Mouse (Mus musculus) midbrain, embryonic 16.5 days (tissue): ENCODE results near the gene Mrpl50. TPM values are rescaled to one million over a fixed set of nuclear protein-coding genes. Genes with fewer than 3 reads are reported as not detected.
"Not testable (repeated sequence)": the region's sequence is repeated elsewhere in the genome, so short reads cannot be mapped to it uniquely, and the experiment has no call there.

Experiments used
- ATAC-seq: fragments of 200-750 bp; cut with Nextera tagmentation; 2 replicates; pipeline ENCODE4 v1.8.0; 2017; ENCODE audit warnings: moderate TSS enrichment
- H3K27ac ChIP-seq: fragments of 300-500 bp; sonication (generic); 2 replicates; pipeline ENCODE4 v1.5.1; 2014; ENCODE audit warnings: mild to moderate bottlenecking, low read length, mixed read lengths
- H3K27me3 ChIP-seq: fragments of 300-500 bp; sonication (generic); 2 replicates; pipeline ENCODE4 v1.6.1; 2014; ENCODE audit warnings: low read depth, low read length, mixed read lengths; ENCODE audit not compliant: control insufficient read depth, insufficient read depth
- H3K36me3 ChIP-seq: fragments of 300-500 bp; sonication (generic); 2 replicates; pipeline ENCODE4 v1.6.1; 2014; ENCODE audit warnings: mild to moderate bottlenecking, low read length, moderate library complexity, mixed read lengths; ENCODE audit not compliant: control insufficient read depth, insufficient read depth
- H3K4me1 ChIP-seq: fragments of 300-500 bp; sonication (generic); 2 replicates; pipeline ENCODE4 v1.6.1; 2014; ENCODE audit warnings: mild to moderate bottlenecking, low read length, mixed read lengths; ENCODE audit not compliant: control insufficient read depth, insufficient read depth
- H3K4me2 ChIP-seq: fragments of 300-500 bp; sonication (generic); 2 replicates; pipeline ENCODE4 v1.6.1; 2014; ENCODE audit warnings: mild to moderate bottlenecking, low read length, mixed read lengths
- H3K4me3 ChIP-seq: fragments of 300-500 bp; sonication (generic); 2 replicates; pipeline ENCODE4 v1.5.1; 2014; ENCODE audit warnings: low read depth, mild to moderate bottlenecking, low read length, moderate library complexity, mixed read lengths
- H3K9ac ChIP-seq: fragments of 300-500 bp; sonication (generic); 2 replicates; pipeline ENCODE4 v1.6.1; 2014; ENCODE audit warnings: low read depth, low read length, mixed read lengths
- H3K9me3 ChIP-seq: fragments of 300-500 bp; sonication (generic); replicated peaks from 2 replicates; pipeline ENCODE4 v1.6.1; 2014; ENCODE audit warnings: mild to moderate bottlenecking, low read length, mixed read lengths; ENCODE audit not compliant: control insufficient read depth, poor library complexity, severe bottlenecking
- WGBS: fragments of 180-500 bp; shearing (Covaris S2); extraction: QIAGEN DNeasy Blood & Tissue Kit; methylation state at CpG from one replicate; pipeline ENCODE4 v1.1.7; 2014; 5-methylcytosine and 5-hydroxymethylcytosine counted together
- polyA plus RNA-seq: library from polyadenylated mRNA; unstranded; fragments of >200 nt; fragmentation: Nextera tagmentation; extraction: Ambion mirVana; gene quantifications from 2 replicates; pipeline ENCODE4 v1.2.1, GENCODE M21; 2015

Mrpl50 gene
- polyA plus RNA-seq, 1 experiment from 2014 or later = 80.5 TPM

DNA sequence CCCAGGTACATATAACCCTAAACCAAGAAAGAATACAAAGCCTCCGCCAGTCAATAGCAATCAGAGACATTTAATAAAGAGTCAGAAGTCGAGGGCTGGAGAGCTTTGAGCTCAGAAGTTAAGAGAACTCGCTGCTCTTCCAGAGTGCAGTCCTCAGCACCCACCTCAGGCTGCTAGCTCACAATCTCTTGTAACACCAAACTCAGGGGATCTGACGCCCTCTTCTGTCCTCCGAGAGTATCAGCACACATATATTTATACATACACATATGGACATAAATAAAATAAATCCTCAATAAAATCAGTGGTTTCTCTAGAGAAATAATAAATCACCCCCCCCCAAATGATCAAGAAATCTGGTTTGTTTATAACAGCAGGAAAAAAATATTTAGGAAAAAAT lies 1.4 kb downstream of the Mrpl50 start:
- H3K4me1 ChIP-seq = peaks cover 22% of the 10 kb centered on the region
- no peak for ATAC-seq
- H3K36me3 ChIP-seq = peaks cover 8% of the 10 kb centered on the region
- H3K9ac ChIP-seq = no peak overlapping the region
- no peak overlapping the region for H3K4me3 ChIP-seq
- 77% methylated on average over 5 of the region's 5 CpGs for WGBS
- H3K27ac ChIP-seq = no peak overlapping the region
- no peaks in the 10 kb centered on the region for H3K9me3 ChIP-seq
- no peaks in the 10 kb centered on the region for H3K27me3 ChIP-seq
- peak overlapping the region; percentile 40 for H3K4me2 ChIP-seq

DNA sequence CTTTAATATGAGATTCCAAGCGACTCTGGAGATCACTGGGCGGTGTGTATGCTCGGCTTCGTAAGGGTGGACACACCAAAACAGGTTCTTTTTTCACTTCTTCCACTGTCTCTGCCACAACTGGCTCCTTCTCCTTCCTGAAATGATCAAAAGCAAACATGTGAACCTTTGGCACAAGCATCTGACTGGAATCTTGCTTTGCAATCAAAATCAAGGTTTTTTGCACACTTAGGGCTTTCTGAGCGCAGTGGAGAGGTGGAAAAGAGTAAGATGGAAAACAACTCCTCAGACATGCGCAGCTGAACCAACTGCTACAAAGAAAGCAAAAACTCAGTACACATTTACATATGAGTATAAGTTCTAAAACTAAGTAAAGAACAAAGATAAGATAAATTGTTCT lies 6.5 kb downstream of the Mrpl50 start:
- Histone ChIP-seq H3K27ac (no peak overlapping the region), H3K9me3 (no peaks in the 10 kb centered on the region), H3K36me3 (peaks cover 14% of the 10 kb centered on the region), H3K4me2 (no peak overlapping the region), H3K4me1 (peaks cover 7% of the 10 kb centered on the region), H3K9ac (no peak overlapping the region), H3K27me3 (no peaks in the 10 kb centered on the region), H3K4me3 (no peak overlapping the region)
- ATAC-seq = no peak
- WGBS = 98% methylated on average over 6 of the region's 6 CpGs

GRCm38 (mm10) chr4:49512636-49513035 lies 8.3 kb downstream of the Mrpl50 start:
- Histone ChIP-seq H3K27me3 (no peaks in the 10 kb centered on the region), H3K36me3 (peaks cover 14% of the 10 kb centered on the region), H3K9me3 (no peaks in the 10 kb centered on the region), H3K4me1 (no peaks in the 10 kb centered on the region), H3K9ac (no peak overlapping the region), H3K4me3 (no peak overlapping the region), H3K27ac (no peak overlapping the region), H3K4me2 (no peak overlapping the region)
- no peak for ATAC-seq
- WGBS = 96% methylated on average over 4 of the region's 4 CpGs

GRCm38 (mm10) chr4:49510236-49510835 lies 10.6 kb downstream of the Mrpl50 start:
- not testable (repeated sequence) for H3K4me3 ChIP-seq, ATAC-seq
- 100% methylated on average over 1 of the region's 1 CpGs for WGBS

GRCm38 (mm10) chr4:49509183-49509582 lies 11.7 kb downstream of the Mrpl50 start:
- Histone ChIP-seq H3K4me1 (no peaks in the 10 kb centered on the region), H3K9me3 (no peaks in the 10 kb centered on the region), H3K27ac (no peak overlapping the region), H3K4me2 (no peak overlapping the region), H3K36me3 (peaks cover 14% of the 10 kb centered on the region), H3K27me3 (no peaks in the 10 kb centered on the region), H3K9ac (no peak overlapping the region), H3K4me3 (no peak overlapping the region)
- ATAC-seq = no peak
- WGBS = 95% methylated on average over 2 of the region's 2 CpGs

More at GRCm38 (mm10) chr4:49510236-49510835, 10.6 kb downstream of the Mrpl50 start:
- H3K9ac ChIP-seq, H3K27ac ChIP-seq, H3K27me3 ChIP-seq, H3K9me3 ChIP-seq, H3K4me1 ChIP-seq, H3K4me2 ChIP-seq: not testable (repeated sequence)
- peaks cover 14% of the 10 kb centered on the region for H3K36me3 ChIP-seq

GRCm38 (mm10) chr4:49506386-49506785 lies 14.5 kb downstream of the Mrpl50 start, which contains the start of gene Baat:
TSS of gene Baat (minus strand) at chr4:49506557.
- no peak for ATAC-seq
- Histone ChIP-seq H3K27ac (no peak within 1 kb of the TSS), H3K4me3 (no peak within 1 kb of the TSS), H3K9me3 (no peaks in the 10 kb centered on the region), H3K4me1 (no peaks in the 10 kb centered on the region), H3K4me2 (no peak within 1 kb of the TSS), H3K36me3 (no peaks in the 10 kb centered on the region), H3K27me3 (no peaks in the 10 kb centered on the region), H3K9ac (no peak within 1 kb of the TSS)
- WGBS = 88% methylated on average over 3 of the region's 3 CpGs

GRCm38 (mm10) chr4:49503563-49503962 lies 17.3 kb downstream of the Mrpl50 start:
- WGBS = 96% methylated on average over 1 of the region's 1 CpGs
- Histone ChIP-seq H3K9me3 (no peaks in the 10 kb centered on the region), H3K27ac (no peak overlapping the region), H3K4me2 (no peak overlapping the region), H3K4me1 (no peaks in the 10 kb centered on the region), H3K4me3 (no peak overlapping the region), H3K9ac (no peak overlapping the region), H3K27me3 (no peaks in the 10 kb centered on the region), H3K36me3 (no peaks in the 10 kb centered on the region)
- ATAC-seq = no peak

GRCm38 (mm10) chr4:49485934-49486650 lies 34.8 kb downstream of the Mrpl50 start:
- H3K27ac ChIP-seq, ATAC-seq, H3K9me3 ChIP-seq, H3K4me2 ChIP-seq, H3K4me1 ChIP-seq, H3K36me3 ChIP-seq, H3K27me3 ChIP-seq, H3K4me3 ChIP-seq, H3K9ac ChIP-seq: not testable (repeated sequence)
- WGBS = 79% methylated on average over 3 of the region's 3 CpGs

- H3K27ac ChIP-seq = no peak overlapping the region
- no peaks in the 10 kb centered on the region for H3K4me1 ChIP-seq
Measured at GRCm38 (mm10) chr4:49485442-49485841, 35.5 kb downstream of the Mrpl50 start.

More at GRCm38 (mm10) chr4:49485442-49485841, 35.5 kb downstream of the Mrpl50 start:
- no peak for ATAC-seq
- no peak overlapping the region for H3K9ac ChIP-seq
- H3K4me2 ChIP-seq = no peak overlapping the region
- H3K4me3 ChIP-seq = no peak overlapping the region
- H3K9me3 ChIP-seq = no peaks in the 10 kb centered on the region
- H3K27me3 ChIP-seq = no peaks in the 10 kb centered on the region
- no peaks in the 10 kb centered on the region for H3K36me3 ChIP-seq
